Mouse (Mus musculus) mature B cell (primary cell): ENCODE measurements around the gene Ccdc78.
"Not testable (repeated sequence)": the region's sequence is repeated elsewhere in the genome, so short reads cannot be mapped to it uniquely, and the experiment has no call there.

ENCODE experiments used
- in situ Hi-C: fragments of 300-500 bp; cut with MboI; formaldehyde crosslinking; loops from 2 replicates; pipeline ENCODE4 v1.14.3; 2019

Gene Ccdc78

GRCm38 (mm10) chr17:25781339-25781738, 5.0 kb upstream of the Ccdc78 start:
- in situ Hi-C loops = no loop called here

DNA sequence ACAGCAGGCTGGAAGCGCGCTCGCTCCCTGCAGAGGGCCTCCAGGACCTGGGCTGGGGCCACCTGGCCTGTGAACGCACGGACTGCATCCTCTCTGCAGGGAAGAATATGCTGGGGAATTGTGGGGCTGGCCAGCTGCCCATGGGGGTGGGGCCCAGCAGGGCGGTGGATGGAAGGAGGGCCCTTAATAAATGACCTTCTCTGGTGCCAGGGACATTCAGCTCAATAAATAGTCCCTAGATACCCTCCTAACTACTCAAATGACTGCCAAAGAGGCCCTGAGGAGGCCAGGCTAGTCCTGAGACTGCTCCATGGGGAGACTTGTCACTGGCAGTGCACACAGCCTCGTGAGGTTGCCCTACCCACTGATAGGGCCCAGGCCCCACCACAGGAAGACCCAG, 3.3 kb upstream of the Ccdc78 start:
- in situ Hi-C loops = no loop called here

- in situ Hi-C loops = no loop called here
These were observed 2.4 kb upstream of the Ccdc78 start for GRCm38 (mm10) chr17:25783861-25784574.

DNA sequence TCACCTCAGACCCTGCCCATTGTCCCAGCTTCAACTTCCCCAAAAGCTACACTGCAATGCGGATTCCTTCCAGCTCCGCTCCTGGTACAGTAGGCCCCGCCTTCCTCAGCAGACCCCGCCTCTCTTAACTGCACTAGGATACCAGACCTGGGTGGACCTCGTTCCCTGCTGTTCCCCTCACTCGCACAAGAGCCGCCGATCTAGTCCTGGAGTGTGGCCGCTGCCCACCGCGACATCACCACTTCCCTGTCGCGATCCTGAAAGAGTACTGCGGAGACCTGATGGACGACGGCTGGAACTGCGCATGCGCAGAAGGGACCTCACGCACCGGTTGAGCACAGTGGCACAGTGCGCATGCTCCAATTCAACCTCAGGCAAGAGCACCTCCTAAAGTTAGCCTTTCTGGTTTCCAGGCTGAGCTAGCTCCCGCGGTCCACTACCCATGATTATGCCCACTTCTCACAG, 1.1 kb upstream of the Ccdc78 start, which contains the start of gene Haghl:
Haghl (minus strand) TSS at position 393 of the 465 bp plus-strand sequence.
- in situ Hi-C loops = no loop called here

DNA sequence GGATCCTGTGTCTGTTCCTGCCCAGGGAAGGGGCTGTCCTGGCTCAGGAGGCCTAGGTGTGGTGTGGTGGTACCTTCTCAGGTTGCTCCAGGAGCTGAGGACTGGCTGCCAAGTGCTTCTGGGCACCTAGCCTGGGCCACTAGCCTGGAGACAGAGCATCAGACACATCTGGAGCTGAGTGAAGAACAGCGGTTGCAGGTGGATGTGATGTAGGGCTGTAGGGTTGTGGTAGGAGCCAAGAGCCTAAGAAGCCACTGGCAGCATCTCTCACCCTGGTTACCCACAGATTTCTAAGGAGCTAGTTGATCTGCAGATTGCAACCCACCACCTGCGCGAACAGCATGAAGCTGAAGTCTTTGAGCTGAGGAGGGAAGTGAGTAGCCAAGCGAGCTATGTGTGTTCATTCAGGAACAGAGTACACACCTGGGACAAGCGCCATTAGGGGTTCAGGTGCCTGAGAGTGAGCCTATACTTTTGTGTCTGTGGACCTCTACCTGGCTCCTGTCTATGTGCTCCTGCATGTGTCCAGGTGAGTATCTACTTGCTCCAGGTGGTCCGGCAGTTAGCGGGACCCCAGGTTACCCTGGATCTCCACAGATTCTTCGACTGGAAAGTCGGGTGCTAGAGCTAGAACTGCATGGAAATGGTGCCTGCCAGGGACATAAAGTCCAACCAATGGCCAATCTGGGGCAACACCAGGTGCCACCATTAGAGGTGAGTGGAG, 563 bp downstream of the Ccdc78 start:
- in situ Hi-C loops = no loop called here

DNA sequence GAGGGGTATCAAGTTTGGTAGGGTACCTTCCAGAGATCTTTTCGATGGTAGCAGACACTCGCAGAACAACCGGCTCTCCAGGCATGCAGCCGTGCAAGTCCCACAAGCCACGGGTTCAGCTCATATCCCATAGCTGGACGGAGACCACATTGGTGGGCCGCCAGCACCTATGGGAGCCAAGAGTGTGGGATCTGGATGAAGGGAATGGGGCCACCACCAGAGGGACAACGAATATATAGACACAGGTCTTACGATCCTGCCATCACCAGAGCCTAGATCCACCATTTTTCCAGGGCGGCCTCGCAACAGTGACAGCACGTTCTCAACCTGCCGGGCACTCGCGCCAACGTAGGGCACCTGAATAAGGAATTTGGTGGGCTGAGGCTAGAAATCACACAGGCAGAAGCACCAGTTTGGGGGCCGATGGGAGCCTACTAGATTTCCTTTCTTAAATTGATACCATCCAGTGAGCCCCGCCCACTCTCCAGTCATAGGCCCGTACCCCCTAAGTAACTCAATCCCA, 5.0 kb downstream of the Ccdc78 start:
- in situ Hi-C loops = no loop called here

DNA sequence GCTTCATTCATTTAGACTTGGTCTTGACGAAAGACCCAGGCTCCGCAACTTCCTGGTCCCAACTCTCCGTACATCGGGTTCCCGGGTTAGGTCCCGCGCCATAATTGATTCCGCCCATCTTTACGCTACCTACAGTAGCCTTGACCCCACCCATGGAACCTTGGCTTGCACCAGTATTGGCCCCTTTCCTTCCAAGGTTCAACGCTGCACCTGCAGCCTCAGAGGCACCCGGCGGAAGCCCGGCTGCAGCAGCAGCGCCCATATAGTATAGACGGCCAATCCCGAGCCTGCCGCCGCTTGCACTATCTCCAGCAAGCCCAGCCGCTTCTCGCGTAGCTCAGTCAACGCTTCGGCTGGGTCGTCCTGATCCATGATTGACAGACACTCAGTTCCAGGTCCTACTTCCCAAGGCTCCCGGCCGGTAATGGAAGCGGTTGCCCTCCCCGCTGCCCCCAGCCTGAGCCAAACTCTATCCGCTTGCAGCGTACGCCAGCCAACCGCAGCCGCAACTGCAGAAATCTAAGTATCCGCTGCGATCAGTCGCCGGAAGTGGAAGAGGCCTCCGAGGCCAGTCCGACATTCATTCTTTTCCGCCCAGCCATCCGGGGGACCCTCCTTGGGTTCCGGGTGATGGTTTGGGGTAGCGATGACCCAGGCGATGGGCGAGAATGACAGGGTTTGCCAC, 5.6 kb downstream of the Ccdc78 start:
- in situ Hi-C loops = no loop called here

GRCm38 (mm10) chr17:25792615-25793014, 6.2 kb downstream of the Ccdc78 start, which contains the start of gene Fam173a:
TSS of gene Fam173a (minus strand) at chr17:25792901.
- in situ Hi-C loops = no loop called here

DNA sequence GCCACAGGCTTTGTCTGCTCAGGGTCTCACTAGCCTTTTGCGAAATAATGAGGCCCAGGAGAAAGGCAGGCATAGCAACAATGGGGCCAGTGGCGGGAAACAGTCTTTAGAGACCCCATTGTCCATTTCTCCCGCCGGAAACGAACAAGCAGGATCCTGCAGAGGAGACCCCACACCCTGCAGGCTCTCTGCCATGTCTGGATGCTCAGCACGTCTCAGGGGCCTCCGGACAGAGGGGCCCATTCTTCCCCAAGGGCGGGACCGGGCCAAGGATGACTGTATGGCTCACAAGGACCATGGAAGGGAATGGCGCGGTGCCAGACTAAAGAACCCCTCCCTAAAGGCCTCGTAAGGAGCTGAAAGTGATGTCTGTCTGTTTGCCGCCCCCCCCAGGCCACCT, 7.8 kb downstream of the Ccdc78 start:
- in situ Hi-C loops = no loop called here

DNA sequence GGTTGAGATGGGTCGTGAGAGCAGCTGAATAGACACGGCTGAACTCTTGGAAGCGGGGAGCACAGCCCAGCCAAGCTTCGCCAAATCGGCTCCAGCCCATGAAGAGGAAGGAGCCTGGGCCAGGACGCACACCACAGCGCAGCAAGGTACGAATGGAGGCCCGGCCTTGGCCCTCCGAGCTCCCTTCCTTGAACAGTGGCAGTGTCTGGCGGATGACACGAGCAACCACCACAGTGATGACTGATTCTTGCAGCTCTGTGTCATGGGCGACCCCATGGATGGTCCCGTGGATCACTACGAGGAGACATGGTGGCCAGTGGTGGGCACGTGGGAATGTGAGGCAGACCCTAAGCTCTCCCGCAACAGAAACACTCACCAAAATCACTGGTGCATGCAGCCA, 8.6 kb downstream of the Ccdc78 start:
- in situ Hi-C loops = no loop called here

- in situ Hi-C loops = no loop called here
These were observed 9.3 kb downstream of the Ccdc78 start, which contains the start of gene AC134908.4 for GRCm38 (mm10) chr17:25795609-25796092. TSS of gene AC134908.4 (minus strand) at chr17:25795659.

- in situ Hi-C loops = no loop called here
These were observed 9.9 kb downstream of the Ccdc78 start for GRCm38 (mm10) chr17:25796211-25796771.

- in situ Hi-C loops = no loop called here
These were observed 10.6 kb downstream of the Ccdc78 start, which contains the start of gene Metrn for GRCm38 (mm10) chr17:25796951-25797369. TSS of gene Metrn (minus strand) at chr17:25797136.

DNA sequence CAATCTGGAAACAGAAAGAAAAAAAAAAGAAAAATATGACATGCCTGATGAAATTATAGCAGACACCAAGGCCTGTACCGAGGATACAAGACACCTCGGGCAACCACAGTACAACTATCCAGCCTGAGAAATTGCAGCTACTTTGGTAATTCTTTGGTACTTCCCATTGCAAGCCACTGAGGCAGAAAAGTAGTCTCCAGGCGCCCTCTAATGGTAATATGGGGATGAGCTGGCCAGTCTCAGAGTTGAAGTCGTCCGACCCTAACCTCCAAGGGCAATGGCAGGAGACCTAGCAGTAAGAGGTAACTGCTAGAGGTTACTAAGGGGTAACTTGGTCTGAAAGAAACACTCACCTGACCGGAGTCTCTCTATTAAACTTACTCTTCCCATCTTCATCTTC, 14.6 kb downstream of the Ccdc78 start:
- in situ Hi-C loops = loop anchor here (5.0 kb wide), 1 partner anchor 34 kb away; no protein-coding TSS in a partner anchor

- in situ Hi-C loops = loop anchor here (5.0 kb wide), 1 partner anchor 36 kb away; no protein-coding TSS in a partner anchor
These were observed 16.6 kb downstream of the Ccdc78 start for GRCm38 (mm10) chr17:25802825-25803517.

- in situ Hi-C loops = no loop called here
These were observed 20.1 kb downstream of the Ccdc78 start for GRCm38 (mm10) chr17:25806507-25806906.

DNA sequence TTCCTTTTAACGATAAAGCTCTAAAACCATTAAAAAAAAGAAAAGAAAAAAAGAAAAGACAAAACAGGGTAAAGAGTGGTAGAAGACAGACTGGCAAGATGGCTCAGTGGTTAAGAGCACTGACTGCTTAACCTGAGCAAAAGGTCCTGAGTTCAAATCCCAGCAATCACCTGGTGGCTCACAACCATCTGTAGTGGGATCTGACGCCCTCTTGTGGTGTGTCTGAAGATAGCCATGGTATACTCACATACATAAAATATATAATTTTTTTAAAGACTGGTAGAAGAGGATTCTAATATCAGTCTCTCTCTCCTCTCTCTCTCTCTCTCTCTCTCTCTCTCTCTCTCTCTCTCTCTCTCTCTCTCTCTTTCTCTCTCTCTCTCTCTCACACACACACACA, 21.1 kb downstream of the Ccdc78 start:
- in situ Hi-C loops = not testable (repeated sequence)

GRCm38 (mm10) chr17:25808028-25808427, 21.6 kb downstream of the Ccdc78 start:
- in situ Hi-C loops = no loop called here

GRCm38 (mm10) chr17:25808789-25809605, 22.6 kb downstream of the Ccdc78 start, which contains the start of gene Fbxl16:
TSS of gene Fbxl16 (plus strand) at chr17:25809085.
- in situ Hi-C loops = no loop called here
